Mouse (Mus musculus): Measurements from ENCODE around the gene Fzr1. TPM values are rescaled to one million over a fixed set of nuclear protein-coding genes. Genes with fewer than 3 reads are reported as not detected.

Fzr1 gene
- total RNA-seq, 2 experiments from 2014 or later, result 35.1 to 35.2 TPM

GRCm38 (mm10) chr10:81385603-81386306 is 7.4 kb upstream of the Fzr1 start:
- DNase-seq (ENCODE audit: low spot score in 2 of 2), result no peak

- DNase-seq (ENCODE audit: low spot score in 2 of 2), result no peak
These were observed 6.3 kb upstream of the Fzr1 start for GRCm38 (mm10) chr10:81384605-81384982.

- peak; percentile 99 for DNase-seq (ENCODE audit: low spot score in 2 of 2)
These were observed 5.7 kb upstream of the Fzr1 start, which contains the start of the genes Dohh and Gm48551 for GRCm38 (mm10) chr10:81383802-81384604. Gene Dohh (plus strand): TSS chr10:81384428. Gene Gm48551 (plus strand): TSS chr10:81384466.

- no peak for DNase-seq (ENCODE audit: low spot score in 2 of 2)
These were observed 3.7 kb upstream of the Fzr1 start for GRCm38 (mm10) chr10:81382039-81382438.

GRCm38 (mm10) chr10:81379809-81380378 is 1.6 kb upstream of the Fzr1 start:
- DNase-seq (ENCODE audit: low spot score in 2 of 2), result no peak

- no peak for DNase-seq (ENCODE audit: low spot score in 2 of 2)
These were observed 852 bp upstream of the Fzr1 start for GRCm38 (mm10) chr10:81379183-81379553.

GRCm38 (mm10) chr10:81378553-81379182 is 352 bp upstream of the Fzr1 start:
- peak; percentile 100 for DNase-seq (ENCODE audit: low spot score in 2 of 2)

- DNase-seq (ENCODE audit: low spot score in 2 of 2), result no peak
These were observed 1.0 kb downstream of the Fzr1 start for GRCm38 (mm10) chr10:81377362-81377664.

GRCm38 (mm10) chr10:81376561-81377361 is 1.6 kb downstream of the Fzr1 start:
- no peak for DNase-seq (ENCODE audit: low spot score in 2 of 2)

GRCm38 (mm10) chr10:81375322-81375721 is 3.0 kb downstream of the Fzr1 start:
- DNase-seq (ENCODE audit: low spot score in 2 of 2), result no peak

- DNase-seq (ENCODE audit: low spot score in 2 of 2), result no peak
These were observed 11.2 kb downstream of the Fzr1 start for GRCm38 (mm10) chr10:81367207-81367495.

- DNase-seq (ENCODE audit: low spot score in 2 of 2), result no peak
These were observed 11.7 kb downstream of the Fzr1 start for GRCm38 (mm10) chr10:81366477-81367206.

- DNase-seq (ENCODE audit: low spot score in 2 of 2), result no peak
These were observed 12.4 kb downstream of the Fzr1 start, which contains the start of gene 4930404N11Rik for GRCm38 (mm10) chr10:81365672-81366476. Gene 4930404N11Rik (minus strand): TSS chr10:81365816.

- DNase-seq (ENCODE audit: low spot score in 2 of 2), result no peak
These were observed 13.2 kb downstream of the Fzr1 start for GRCm38 (mm10) chr10:81365073-81365472.

GRCm38 (mm10) chr10:81364666-81365065 is 13.7 kb downstream of the Fzr1 start:
- DNase-seq (ENCODE audit: low spot score in 2 of 2), result no peak

- DNase-seq (ENCODE audit: low spot score in 2 of 2), result no peak
These were observed 14.6 kb downstream of the Fzr1 start for GRCm38 (mm10) chr10:81363436-81364346.

GRCm38 (mm10) chr10:81362336-81362949 is 15.9 kb downstream of the Fzr1 start:
- DNase-seq (ENCODE audit: low spot score in 2 of 2), result no peak

- no peak for DNase-seq (ENCODE audit: low spot score in 2 of 2)
These were observed 17.6 kb downstream of the Fzr1 start for GRCm38 (mm10) chr10:81360721-81361120.

Measured in adrenal gland, adult 18-20 months (tissue).